Mouse (Mus musculus) kidney, embryonic 14.5 days (tissue): ENCODE data around the gene Ogfrl1. TPM values are rescaled to one million over a fixed set of nuclear protein-coding genes. Genes with fewer than 3 reads are reported as not detected.

Experiments
- ATAC-seq: fragments of 200-750 bp; cut with Nextera tagmentation; 2 replicates; pipeline ENCODE4 v1.8.0; 2017; ENCODE audit warnings: moderate number of reproducible peaks, mild to moderate bottlenecking, moderate TSS enrichment, moderate library complexity; ENCODE audit not compliant: low FRiP score, low TSS enrichment
- H3K27ac ChIP-seq: fragments of 300-500 bp; sonication (generic); 2 replicates; pipeline ENCODE4 v1.5.1; 2014; ENCODE audit warnings: low read depth, mild to moderate bottlenecking, low read length, moderate library complexity, mixed read lengths
- H3K27me3 ChIP-seq: fragments of 300-500 bp; sonication (generic); 2 replicates; pipeline ENCODE4 v1.6.1; 2014; ENCODE audit warnings: mild to moderate bottlenecking, low read length; ENCODE audit not compliant: control insufficient read depth, insufficient read depth
- H3K36me3 ChIP-seq: fragments of 300-500 bp; sonication (generic); 2 replicates; pipeline ENCODE4 v1.6.1; 2014; ENCODE audit warnings: low read length, mixed read lengths; ENCODE audit not compliant: control insufficient read depth, insufficient read depth
- H3K4me1 ChIP-seq: fragments of 300-500 bp; sonication (generic); 2 replicates; pipeline ENCODE4 v1.6.1; 2014; ENCODE audit warnings: low read length, mixed read lengths; ENCODE audit not compliant: control insufficient read depth, insufficient read depth
- H3K4me2 ChIP-seq: fragments of 300-500 bp; sonication (generic); replicated peaks from 2 replicates; pipeline ENCODE4 v1.6.1; 2014; ENCODE audit warnings: low read depth, mild to moderate bottlenecking, low read length
- H3K4me3 ChIP-seq: fragments of 300-500 bp; sonication (generic); 2 replicates; pipeline ENCODE4 v1.5.1; 2014; ENCODE audit warnings: mild to moderate bottlenecking, low read length
- H3K9ac ChIP-seq: fragments of 300-500 bp; sonication (generic); 2 replicates; pipeline ENCODE4 v1.6.1; 2014; ENCODE audit warnings: low read depth, mild to moderate bottlenecking, low read length, moderate library complexity
- H3K9me3 ChIP-seq: fragments of 300-500 bp; sonication (generic); 2 replicates; pipeline ENCODE4 v1.6.1; 2016; ENCODE audit warnings: low read length; ENCODE audit not compliant: control insufficient read depth
- WGBS: fragments of 180-500 bp; shearing (Covaris S2); extraction: QIAGEN DNeasy Blood & Tissue Kit; methylation state at CpG from one replicate; pipeline ENCODE4 v1.1.7; 2014; 5-methylcytosine and 5-hydroxymethylcytosine counted together
- polyA plus RNA-seq: library from polyadenylated mRNA; unstranded; fragments of >200 nt; fragmentation: Nextera tagmentation; extraction: Ambion mirVana; gene quantifications from 2 replicates; pipeline ENCODE4 v1.2.1, GENCODE M21; 2014

The Ogfrl1 gene
- polyA plus RNA-seq, 1 experiment from 2014 or later: 18.7 TPM

- no peak overlapping the region; the same call in 1 of the 2 replicates for H3K9ac ChIP-seq
- no peak for ATAC-seq
- H3K9me3 ChIP-seq: no peaks in the 10 kb centered on the region
- H3K27ac ChIP-seq: no peak overlapping the region
- no peak overlapping the region; the same call in 1 of the 2 replicates for H3K4me2 ChIP-seq
- H3K27me3 ChIP-seq: no peaks in the 10 kb centered on the region
- H3K36me3 ChIP-seq: peaks cover 9% of the 10 kb centered on the region; the same call in 1 of the 2 replicates
- peaks cover 7% of the 10 kb centered on the region; the same call in 1 of the 2 replicates for H3K4me1 ChIP-seq
- WGBS: 59% methylated on average over 17 of the region's 17 CpGs
- H3K4me3 ChIP-seq: no peak overlapping the region
Observed at GRCm38 (mm10) chr1:23379911-23380740, 17.4 kb downstream of the Ogfrl1 start.

GRCm38 (mm10) chr1:23379321-23379720, 18.3 kb downstream of the Ogfrl1 start:
- Histone ChIP-seq H3K9ac (no peak overlapping the region), H3K36me3 (peaks cover 11% of the 10 kb centered on the region; the same call in 1 of the 2 replicates), H3K9me3 (no peaks in the 10 kb centered on the region), H3K4me3 (no peak overlapping the region; the same call in 1 of the 2 replicates), H3K27me3 (no peaks in the 10 kb centered on the region), H3K27ac (no peak overlapping the region), H3K4me2 (no peak overlapping the region; the same call in 1 of the 2 replicates), H3K4me1 (peaks cover 7% of the 10 kb centered on the region; the same call in 1 of the 2 replicates)
- no peak for ATAC-seq
- whole genome bisulfite sequencing: 54% methylated on average over 6 of the region's 6 CpGs

- Histone ChIP-seq H3K4me2 (no peak overlapping the region), H3K9ac (no peak overlapping the region), H3K9me3 (no peaks in the 10 kb centered on the region), H3K27ac (no peak overlapping the region), H3K4me3 (no peak overlapping the region), H3K27me3 (no peaks in the 10 kb centered on the region), H3K36me3 (peaks cover 11% of the 10 kb centered on the region; the same call in 1 of the 2 replicates), H3K4me1 (peaks cover 7% of the 10 kb centered on the region; the same call in 1 of the 2 replicates)
- no peak for ATAC-seq
- WGBS: 91% methylated on average over 13 of the region's 13 CpGs
Observed at GRCm38 (mm10) chr1:23377572-23377971, 20.0 kb downstream of the Ogfrl1 start.

GRCm38 (mm10) chr1:23374156-23374555, 23.4 kb downstream of the Ogfrl1 start:
- WGBS: 86% methylated on average over 4 of the region's 4 CpGs
- no peak for ATAC-seq
- no peaks in the 10 kb centered on the region for H3K27me3 ChIP-seq

GRCm38 (mm10) chr1:23365614-23366013, 32.0 kb downstream of the Ogfrl1 start:
- no peak for ATAC-seq
- H3K27me3 ChIP-seq: no peaks in the 10 kb centered on the region
- 93% methylated on average over 2 of the region's 2 CpGs for WGBS

More at GRCm38 (mm10) chr1:23374156-23374555, 23.4 kb downstream of the Ogfrl1 start:
- no peak overlapping the region for H3K4me2 ChIP-seq
- no peaks in the 10 kb centered on the region for H3K4me1 ChIP-seq
- no peak overlapping the region for H3K4me3 ChIP-seq
- H3K9ac ChIP-seq: no peak overlapping the region
- H3K27ac ChIP-seq: no peak overlapping the region
- no peaks in the 10 kb centered on the region for H3K9me3 ChIP-seq
- H3K36me3 ChIP-seq: peaks cover 15% of the 10 kb centered on the region; the same call in 1 of the 2 replicates

GRCm38 (mm10) chr1:23352895-23353294, 44.7 kb downstream of the Ogfrl1 start:
- Histone ChIP-seq H3K4me1 (no peaks in the 10 kb centered on the region), H3K27ac (no peak overlapping the region), H3K27me3 (no peaks in the 10 kb centered on the region), H3K9ac (no peak overlapping the region), H3K36me3 (no peaks in the 10 kb centered on the region), H3K4me3 (no peak overlapping the region), H3K4me2 (no peak overlapping the region), H3K9me3 (no peaks in the 10 kb centered on the region)
- 83% methylated on average over 6 of the region's 6 CpGs for WGBS
- ATAC-seq: no peak

More at GRCm38 (mm10) chr1:23365614-23366013, 32.0 kb downstream of the Ogfrl1 start:
- H3K9me3 ChIP-seq: no peaks in the 10 kb centered on the region
- H3K4me3 ChIP-seq: no peak overlapping the region
- no peak overlapping the region for H3K9ac ChIP-seq
- no peak overlapping the region for H3K27ac ChIP-seq
- H3K4me1 ChIP-seq: no peaks in the 10 kb centered on the region
- H3K4me2 ChIP-seq: no peak overlapping the region
- peaks cover 4% of the 10 kb centered on the region; the same call in 1 of the 2 replicates for H3K36me3 ChIP-seq

- WGBS: 69% methylated on average over 4 of the region's 4 CpGs
- H3K4me3 ChIP-seq: no peak overlapping the region
- no peaks in the 10 kb centered on the region for H3K9me3 ChIP-seq
- no peak overlapping the region for H3K27ac ChIP-seq
- no peak overlapping the region for H3K9ac ChIP-seq
- H3K4me2 ChIP-seq: no peak overlapping the region
- no peaks in the 10 kb centered on the region for H3K4me1 ChIP-seq
- no peak for ATAC-seq
- H3K27me3 ChIP-seq: no peaks in the 10 kb centered on the region
- no peaks in the 10 kb centered on the region for H3K36me3 ChIP-seq
Observed at GRCm38 (mm10) chr1:23351756-23352155, 45.8 kb downstream of the Ogfrl1 start.

GRCm38 (mm10) chr1:23345633-23346032, 51.9 kb downstream of the Ogfrl1 start:
- ATAC-seq: no peak
- Histone ChIP-seq H3K27ac (no peak overlapping the region), H3K4me2 (no peak overlapping the region), H3K36me3 (no peaks in the 10 kb centered on the region), H3K27me3 (no peaks in the 10 kb centered on the region), H3K4me1 (no peaks in the 10 kb centered on the region), H3K4me3 (no peak overlapping the region), H3K9me3 (no peaks in the 10 kb centered on the region), H3K9ac (no peak overlapping the region)
- WGBS: 85% methylated on average over 3 of the region's 3 CpGs

- Histone ChIP-seq H3K4me2 (no peak overlapping the region), H3K27ac (no peak overlapping the region), H3K36me3 (no peaks in the 10 kb centered on the region), H3K9me3 (no peaks in the 10 kb centered on the region), H3K27me3 (no peaks in the 10 kb centered on the region), H3K9ac (no peak overlapping the region), H3K4me1 (no peaks in the 10 kb centered on the region), H3K4me3 (no peak overlapping the region)
- 77% methylated on average over 4 of the region's 4 CpGs for WGBS
- ATAC-seq: no peak
Observed at GRCm38 (mm10) chr1:23342864-23343263, 54.7 kb downstream of the Ogfrl1 start.
